Mouse (Mus musculus): ENCODE data around the gene Trim27.
A peak's percentile ranks its signal among the peaks of the same experiment; 100 is the strongest.

Gene Trim27

GRCm38 (mm10) chr13:21173072-21173471 lies 6.2 kb upstream of the Trim27 start:
- peak; percentile 82 for DNase-seq

GRCm38 (mm10) chr13:21176733-21177132 lies 2.5 kb upstream of the Trim27 start:
- no peak for DNase-seq

GRCm38 (mm10) chr13:21177657-21178056 lies 1.6 kb upstream of the Trim27 start:
- no peak for DNase-seq

- DNase-seq = no peak
Measured at GRCm38 (mm10) chr13:21178364-21178763, 881 bp upstream of the Trim27 start.

- DNase-seq = peak; percentile 90
Measured at GRCm38 (mm10) chr13:21179724-21180550, 692 bp downstream of the Trim27 start.

DNA sequence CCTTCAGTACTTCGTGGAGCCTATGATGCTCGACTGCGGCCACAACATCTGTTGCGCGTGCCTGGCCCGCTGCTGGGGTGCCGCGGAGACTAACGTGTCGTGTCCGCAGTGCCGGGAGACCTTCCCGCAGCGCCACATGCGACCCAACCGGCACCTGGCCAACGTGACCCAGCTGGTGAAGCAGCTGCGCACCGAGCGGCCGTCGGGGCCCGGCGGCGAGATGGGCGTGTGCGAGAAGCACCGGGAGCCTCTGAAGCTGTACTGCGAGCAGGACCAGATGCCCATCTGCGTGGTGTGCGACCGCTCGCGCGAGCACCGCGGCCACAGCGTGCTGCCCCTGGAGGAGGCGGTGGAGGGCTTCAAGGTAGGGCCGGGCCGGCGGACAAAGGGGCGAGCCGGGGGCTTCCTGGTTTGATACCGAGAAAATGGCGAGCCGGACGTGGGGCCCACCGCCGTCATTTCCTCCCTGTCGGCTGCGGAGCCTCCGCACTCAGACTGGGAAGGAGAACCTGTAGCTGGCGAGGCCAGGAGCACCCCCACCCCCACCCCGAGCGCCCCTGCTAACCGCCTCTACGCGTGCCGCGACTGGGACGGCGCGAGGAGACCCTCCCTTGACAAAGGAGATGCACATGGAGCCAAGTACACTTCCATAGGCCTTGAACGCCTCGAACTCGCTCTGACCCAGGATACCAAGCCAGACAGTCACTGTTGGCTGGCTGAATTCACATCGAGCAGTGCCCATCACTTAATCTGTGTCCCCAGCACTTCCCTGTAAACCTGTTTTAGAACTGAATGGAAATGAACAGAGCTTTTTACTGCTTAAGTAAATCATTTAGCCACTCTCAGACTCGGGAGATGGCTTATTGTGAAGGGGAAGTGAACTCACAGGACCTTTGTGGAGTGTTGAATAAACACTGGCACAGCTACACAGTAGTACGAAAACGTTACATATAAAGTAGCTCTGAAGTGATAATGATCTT lies 1.6 kb downstream of the Trim27 start:
- peak; percentile 40 for DNase-seq

DNA sequence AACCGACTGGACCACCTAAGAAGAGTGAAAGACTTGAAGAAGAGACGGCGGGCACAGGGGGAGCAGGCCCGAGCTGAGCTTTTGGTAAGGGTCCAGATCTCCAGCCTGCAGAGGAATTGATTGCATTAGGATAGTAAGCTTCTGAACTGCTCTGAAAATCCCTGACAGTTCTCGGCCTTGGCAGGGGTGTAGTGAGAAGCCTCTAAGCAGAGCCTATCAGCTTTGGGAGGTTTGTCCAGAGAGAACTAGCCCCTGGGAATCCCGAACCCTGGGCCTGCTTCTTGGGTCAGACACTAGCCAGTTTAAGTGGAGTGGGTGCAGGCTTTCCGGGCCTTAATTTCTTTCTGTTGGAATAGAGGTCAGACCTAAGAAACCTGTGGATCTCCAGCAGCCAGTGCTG lies 2.8 kb downstream of the Trim27 start:
- no peak for DNase-seq

DNA sequence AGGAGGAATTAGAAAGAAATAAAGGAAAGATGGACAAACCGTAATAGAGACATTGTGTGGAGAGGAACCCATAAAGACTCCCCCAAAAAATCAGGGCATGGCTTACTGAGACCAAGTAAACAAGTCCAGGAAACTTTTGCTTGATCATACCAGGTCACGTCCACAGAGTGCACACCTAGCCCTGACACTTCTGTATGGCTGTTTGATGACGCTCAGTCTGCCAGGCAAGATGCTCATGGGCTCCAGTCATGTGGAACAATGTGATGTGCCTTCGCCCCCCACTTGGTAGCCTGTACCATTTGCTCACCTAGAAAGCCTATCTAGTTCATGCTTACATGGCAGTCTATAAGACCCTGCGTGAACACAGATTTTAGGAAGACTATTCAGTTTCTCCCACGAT lies 3.8 kb downstream of the Trim27 start:
- no peak for DNase-seq

GRCm38 (mm10) chr13:21183661-21184060 lies 4.4 kb downstream of the Trim27 start:
- no peak for DNase-seq

- DNase-seq = no peak
Measured at GRCm38 (mm10) chr13:21185521-21185920, 6.3 kb downstream of the Trim27 start.

DNA sequence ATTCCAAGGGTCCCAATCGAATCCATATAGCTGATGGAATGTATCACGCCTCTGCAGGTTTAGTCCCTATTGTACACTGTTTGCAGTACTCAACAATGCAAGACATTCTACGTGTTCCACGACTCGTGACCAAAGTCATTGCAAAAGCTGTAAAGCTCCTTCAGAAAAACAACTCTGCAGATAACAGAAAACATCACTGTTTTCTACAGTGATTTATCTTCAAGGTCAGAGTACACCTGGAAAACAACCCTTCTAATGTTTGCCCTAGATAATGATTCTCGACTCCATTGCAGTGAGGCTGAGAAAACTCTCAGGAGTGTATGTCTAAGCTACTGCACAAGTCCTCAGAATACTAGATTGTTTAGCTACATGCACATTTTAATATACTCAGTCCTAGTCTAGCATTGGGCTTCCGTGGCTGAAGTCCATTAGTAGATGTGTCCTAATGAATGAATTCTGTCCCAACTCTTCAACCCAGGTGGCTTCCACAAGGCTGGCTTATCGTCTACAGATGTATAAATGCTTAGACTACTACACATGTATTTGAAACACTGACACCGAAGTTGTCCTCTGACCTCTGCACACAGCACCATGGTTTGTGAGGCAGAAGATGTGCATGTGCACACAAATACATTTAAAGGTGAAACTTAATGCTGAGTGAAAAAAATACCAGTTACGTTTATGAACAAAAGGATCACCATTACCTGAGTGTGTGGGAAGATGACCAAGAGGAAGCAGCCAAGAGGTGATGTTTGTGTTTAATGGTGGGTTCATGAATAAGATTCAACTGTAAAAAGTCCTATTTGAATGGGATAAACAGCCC lies 16.4 kb downstream of the Trim27 start:
- DNase-seq = no peak

- no peak for DNase-seq
Measured at GRCm38 (mm10) chr13:21197721-21198120, 18.5 kb downstream of the Trim27 start.

DNA sequence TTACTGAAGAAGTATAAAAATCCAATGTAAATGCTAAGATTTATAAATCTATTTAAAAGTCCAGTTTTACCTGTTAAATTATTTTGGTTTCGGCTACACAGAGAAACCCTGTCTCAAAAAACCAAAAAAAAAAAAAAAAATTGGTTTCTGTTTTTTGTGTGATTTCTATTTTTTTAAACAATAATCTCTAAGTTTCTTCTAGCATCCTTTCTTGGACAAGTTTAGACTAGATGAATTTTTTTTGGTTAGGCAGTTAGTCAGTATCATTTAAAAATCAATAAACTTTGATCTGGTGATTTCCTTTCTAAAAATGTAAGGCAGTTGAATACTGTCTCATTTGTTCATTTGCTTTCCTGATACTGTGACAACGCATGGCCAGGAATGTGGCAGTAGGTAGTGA lies 19.1 kb downstream of the Trim27 start:
- no peak for DNase-seq

- DNase-seq = no peak
Measured at GRCm38 (mm10) chr13:21199046-21200028, 20.1 kb downstream of the Trim27 start.

DNA sequence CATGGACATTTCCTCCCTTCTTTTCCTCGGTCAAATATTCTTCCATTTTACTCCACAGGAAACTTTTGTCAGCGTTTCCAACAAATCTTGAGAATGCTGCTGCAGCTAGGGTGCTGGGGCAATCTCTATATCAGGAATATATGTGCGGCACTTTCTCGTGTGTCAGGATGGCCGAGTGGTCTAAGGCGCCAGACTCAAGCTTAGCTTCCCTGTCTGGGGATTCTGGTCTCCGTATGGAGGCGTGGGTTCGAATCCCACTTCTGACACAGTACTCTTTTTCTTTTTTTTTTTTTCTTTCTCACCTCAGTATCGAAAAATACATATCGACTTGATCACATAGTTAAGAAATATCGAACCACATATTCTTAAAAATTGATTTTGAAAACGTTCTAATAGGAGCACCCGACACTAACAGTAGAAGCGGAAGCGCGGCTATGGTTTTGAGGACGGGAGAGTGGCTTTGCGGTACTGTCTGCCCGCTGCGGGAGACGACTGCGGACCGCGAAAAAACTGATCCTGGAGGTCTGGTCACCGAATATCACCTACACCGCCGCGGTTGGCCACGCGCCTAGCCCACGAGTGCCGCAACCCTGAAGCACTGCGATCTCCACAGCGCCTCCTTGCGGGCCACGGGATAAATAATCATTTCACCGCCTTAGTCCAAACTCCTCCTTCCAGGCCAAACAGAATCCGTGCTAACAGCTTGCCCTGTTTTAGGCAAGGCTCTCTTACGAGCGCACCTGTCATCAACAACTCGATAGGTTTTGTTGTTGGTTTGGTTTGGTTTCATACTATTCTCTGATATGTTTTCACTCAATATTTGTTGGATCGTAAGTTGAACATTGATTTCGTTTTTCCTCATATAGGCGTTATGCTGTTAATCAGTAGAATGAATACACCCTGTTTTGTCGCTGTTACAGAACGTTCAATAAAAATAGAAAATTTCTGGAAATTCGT lies 21.1 kb downstream of the Trim27 start:
- peak; percentile 95 for DNase-seq

DNA sequence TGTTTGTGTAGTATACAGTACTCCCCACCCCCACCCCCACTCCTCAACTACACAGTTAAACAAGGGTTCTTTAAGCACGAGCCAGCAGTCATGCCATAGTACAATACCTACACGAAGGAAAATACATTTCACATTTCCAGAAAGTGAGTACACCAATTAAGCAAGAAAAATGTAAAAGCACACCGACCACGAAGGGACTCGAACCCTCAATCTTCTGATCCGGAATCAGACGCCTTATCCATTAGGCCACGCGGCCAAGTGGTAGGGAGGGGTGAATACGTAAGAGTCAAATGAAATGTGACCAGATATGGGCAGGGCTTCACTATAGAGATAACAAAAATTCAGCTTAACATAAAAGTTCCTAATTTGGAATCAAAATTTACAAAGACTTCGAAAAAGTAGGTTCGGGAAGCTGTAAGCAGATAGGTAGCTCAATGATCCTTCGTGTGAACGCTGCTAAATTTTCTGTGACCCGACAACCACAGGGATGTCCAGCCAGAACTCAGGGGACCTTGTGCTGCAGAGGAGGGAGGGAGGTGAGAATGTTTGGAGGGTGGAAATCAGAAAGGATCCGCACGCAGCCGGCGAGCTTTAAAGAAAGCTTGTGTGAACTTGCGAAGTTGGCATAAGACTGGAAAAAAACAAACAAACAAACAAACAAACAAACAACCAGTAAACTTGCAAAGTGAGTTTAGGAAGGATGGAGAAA lies 36.2 kb downstream of the Trim27 start:
- peak; percentile 75 for DNase-seq

GRCm38 (mm10) chr13:21216781-21217180 lies 37.5 kb downstream of the Trim27 start:
- DNase-seq = no peak

- no peak for DNase-seq
Measured at GRCm38 (mm10) chr13:21221656-21222462, 42.6 kb downstream of the Trim27 start.

Data from right cerebral cortex, adult 18-20 months (tissue).